Mouse (Mus musculus) ES-Bruce4 (cell line): ENCODE measurements around the gene 4930469K13Rik.

ENCODE experiments used
- CTCF ChIP-seq: IDR thresholded peaks from one replicate; pipeline ENCODE4 v1.8.1; 2011; ENCODE audit warnings: low read depth, low read length
- EP300 ChIP-seq: IDR thresholded peaks from 2 replicates; pipeline ENCODE4 v1.6.1; 2011; ENCODE audit warnings: low read depth, low read length; ENCODE audit not compliant: insufficient read depth
- POLR2A ChIP-seq: IDR thresholded peaks from one replicate; pipeline ENCODE4 v1.8.1; 2011; ENCODE audit warnings: low read length; ENCODE audit not compliant: insufficient read depth

DNA sequence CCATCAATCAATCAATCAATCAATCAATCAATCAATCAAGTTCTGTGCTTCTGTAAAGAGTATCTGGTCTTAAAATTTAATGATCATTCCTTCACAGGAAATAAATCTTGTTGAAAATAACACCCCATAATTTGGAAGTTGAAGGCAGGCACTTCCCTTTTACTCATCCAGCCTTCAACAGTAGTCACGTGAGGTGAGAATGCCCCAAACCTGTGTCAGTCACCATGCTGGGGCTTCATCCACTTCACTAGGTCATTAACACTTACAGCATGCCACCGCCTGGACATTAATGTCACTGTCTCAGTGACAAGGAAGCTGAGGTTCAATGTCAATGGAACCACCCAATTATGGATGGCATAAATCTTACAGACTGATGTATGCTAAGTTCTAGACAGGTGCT is 30.1 kb upstream of the 4930469K13Rik start:
- TF ChIP-seq CTCF (no peak), EP300 (no peak), POLR2A (no peak)
